Mouse (Mus musculus) right cerebral cortex, postnatal 10 days (tissue): ENCODE measurements around the gene Lrfn2.

Source experiments
- DNase-seq, 2 experiments: peaks; one replicate each; pipeline ENCODE4 v3.0.0; 2021; ENCODE audit warnings: low spot score in 2 of 2

Gene Lrfn2

DNA sequence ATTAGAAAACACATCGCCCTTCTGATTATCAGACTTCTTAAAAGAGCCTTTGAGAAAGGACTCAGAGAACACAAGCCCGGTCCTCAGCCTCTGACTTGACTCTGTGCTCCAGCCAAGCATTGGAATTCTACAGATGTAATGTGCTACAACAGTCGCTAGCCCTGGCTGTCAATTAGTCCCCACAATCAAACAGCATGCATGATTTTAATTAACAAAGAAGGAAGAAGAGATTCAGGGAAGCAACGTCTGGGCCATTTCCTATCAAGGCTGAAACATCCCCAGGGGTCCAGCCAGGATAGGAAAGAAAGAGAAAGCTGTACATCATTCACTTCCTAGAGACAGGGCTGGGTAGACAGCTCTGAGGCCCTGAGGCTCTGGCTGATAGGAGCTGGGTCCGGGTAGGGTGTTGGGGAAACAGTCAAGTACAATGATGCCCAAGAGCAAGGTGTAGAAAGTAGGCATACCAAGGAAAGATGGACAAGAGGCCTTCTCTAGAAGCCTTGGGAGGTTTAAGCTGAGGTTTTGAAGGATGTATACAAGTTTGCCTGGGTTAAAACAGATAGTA, 101.6 kb downstream of the Lrfn2 start:
- no peak for DNase-seq

DNA sequence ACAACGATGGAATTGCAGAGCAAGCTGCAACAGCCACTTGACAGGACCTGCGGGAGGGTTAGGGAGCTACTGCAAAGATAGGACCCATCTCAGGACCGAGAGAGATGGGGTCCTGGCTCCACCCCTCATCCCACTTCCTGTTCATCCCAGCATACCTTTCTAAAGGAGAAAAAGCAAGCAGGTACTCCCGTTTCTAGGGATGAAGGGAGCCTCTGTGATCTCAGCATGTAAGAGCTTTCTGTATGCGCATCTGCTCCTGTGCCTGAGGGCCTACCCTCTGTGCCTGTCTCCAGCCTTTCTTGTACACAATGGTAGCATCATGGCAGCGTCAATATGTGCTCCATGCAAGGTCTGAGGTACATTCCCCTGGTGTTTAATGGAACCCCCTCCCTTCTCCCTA, 102.9 kb downstream of the Lrfn2 start:
- DNase-seq = no peak

DNA sequence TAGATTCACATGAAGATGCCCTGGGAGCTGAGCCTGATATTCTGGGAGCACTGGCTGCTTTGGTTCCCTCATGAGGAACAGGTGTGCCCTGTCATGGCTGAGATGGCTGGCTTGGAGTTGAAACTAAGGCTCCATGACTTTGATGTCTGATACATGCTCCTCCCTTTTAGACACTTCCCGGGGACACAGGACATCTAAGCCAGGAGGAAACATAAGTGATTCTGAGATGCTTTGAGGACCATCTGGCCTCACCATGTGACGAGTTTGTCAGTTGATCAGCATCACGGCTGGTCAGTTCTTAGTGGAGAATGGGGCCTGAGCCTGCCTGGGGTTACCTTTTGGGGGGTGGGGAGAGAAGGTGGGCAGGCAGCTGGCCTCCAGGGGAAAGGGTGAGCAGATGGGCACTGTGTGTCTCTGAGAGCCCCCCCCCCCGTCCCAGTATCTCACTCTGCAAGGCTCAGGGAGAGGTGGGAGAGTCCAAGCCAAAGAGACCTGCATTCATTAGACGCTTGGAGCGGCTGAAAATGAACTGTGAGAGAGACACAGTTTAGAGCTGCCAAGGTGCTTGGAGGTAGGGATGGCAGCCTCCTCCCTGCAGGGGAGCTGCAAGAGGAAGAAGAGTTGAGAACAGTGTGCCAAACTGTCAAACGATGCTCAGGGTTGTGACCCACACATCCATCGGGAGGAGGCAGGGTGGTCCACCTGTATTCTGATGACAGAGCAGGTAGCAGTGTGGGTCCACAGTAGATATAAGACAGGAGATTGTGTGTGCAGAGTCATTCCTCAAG, 105.2 kb downstream of the Lrfn2 start:
- DNase-seq = no peak

GRCm38 (mm10) chr17:49043806-49044640, 111.8 kb downstream of the Lrfn2 start:
- no peak for DNase-seq

DNA sequence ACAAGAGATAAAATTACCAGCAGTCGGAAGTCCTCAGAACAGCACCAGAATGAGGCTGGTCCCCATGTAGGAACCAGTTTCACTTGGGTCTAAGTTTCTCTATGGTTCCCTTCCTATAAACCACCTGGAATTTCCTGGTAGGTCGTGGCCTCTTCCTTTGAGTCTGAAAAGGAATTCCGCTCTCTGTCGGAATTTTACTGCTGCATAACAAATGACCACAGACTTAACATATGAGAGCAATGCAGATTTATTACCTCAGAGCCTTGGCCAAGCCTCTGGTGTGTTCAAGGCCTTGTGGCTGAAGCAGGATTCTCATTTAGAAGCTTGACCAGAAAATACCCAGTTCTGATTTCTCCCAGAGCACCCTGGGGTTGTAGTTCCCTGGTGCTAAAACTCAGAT, 115.7 kb downstream of the Lrfn2 start:
- DNase-seq = no peak

GRCm38 (mm10) chr17:49051231-49051630, 119.1 kb downstream of the Lrfn2 start:
- DNase-seq = no peak

DNA sequence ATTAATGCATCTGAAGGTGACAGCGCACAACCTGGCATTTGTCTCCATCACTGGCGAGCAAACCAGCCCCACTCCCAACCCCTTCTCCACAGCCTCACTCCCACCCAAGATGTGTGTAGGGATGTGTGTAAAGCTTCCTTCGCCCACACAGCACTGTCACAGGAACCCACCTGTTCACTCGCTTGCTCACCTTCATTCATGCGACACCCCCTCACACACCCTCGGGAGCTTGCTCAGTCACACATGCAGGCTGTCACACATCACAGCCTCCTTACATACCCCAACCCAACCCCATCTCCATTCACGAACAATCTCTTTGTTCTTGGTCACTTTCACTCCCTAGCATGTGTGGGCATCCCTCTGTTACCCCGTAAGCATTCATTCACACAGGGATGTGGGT, 129.0 kb downstream of the Lrfn2 start:
- DNase-seq = no peak

DNA sequence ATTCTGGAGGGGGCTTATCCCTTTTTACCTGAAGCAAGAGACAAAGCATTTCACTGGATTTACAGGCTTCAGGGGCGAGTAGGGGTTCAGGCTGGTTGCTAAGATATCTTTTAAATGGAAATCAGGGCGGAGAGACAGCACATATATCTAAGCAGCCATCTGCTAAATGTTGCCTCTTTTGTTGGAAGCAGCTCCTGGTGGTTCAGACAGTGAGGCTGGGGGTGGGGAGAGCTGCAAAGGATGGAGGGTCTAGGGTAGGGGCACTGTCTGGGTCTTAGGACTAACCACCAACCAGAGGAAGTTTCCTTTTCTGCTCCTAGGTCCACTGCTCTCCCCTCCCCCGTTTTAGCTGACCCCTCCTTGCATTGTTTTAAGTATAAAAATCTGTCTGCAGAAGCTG, 131.6 kb downstream of the Lrfn2 start:
- DNase-seq = peak; percentile 58 to 60

DNA sequence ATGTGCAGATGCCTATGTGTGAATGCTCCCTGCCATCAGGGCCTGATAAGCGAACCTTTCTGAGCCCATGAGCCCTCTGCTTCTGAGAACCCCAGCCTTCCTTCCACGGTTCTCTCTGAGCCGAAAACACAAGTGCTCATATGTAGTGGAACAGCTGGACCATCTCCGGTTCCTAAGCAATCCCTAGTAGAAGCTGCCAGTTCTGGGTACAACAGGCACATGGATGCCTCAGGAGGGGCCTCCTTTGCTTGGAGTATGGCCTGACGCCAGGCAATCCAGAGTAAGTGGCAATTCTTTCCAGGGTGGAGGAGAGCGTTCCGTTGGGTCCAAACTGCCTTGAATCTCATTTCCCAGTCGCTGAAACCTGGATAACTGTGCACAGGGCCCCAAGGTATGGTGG, 132.3 kb downstream of the Lrfn2 start:
- peak; percentile 85 to 90 for DNase-seq

- no peak for DNase-seq
Measured at GRCm38 (mm10) chr17:49065050-49065449, 132.9 kb downstream of the Lrfn2 start.

- no peak for DNase-seq
Measured at GRCm38 (mm10) chr17:49066748-49067147, 134.6 kb downstream of the Lrfn2 start.

DNA sequence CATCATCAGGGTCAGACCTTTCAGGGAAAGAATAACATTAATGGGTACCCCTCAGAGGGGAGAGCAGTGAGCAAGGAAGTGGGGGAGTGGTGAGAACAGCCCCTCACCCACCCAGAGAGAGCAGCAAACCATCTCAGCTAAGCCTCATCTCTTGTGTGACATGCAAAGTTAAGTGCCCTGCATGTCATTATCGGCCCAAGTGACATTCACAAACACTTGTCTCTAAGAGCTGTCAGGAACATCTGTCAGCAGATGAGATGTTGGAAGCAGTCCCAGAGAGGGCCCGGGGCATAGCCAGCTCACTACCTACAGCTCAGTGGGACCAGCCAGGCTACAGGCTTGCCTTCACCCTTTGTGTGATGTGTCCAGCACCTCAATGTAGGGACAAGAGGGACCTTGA, 146.0 kb downstream of the Lrfn2 start:
- DNase-seq = no peak

GRCm38 (mm10) chr17:49079647-49080046, 147.5 kb downstream of the Lrfn2 start:
- no peak for DNase-seq

GRCm38 (mm10) chr17:49083594-49084380, 151.6 kb downstream of the Lrfn2 start:
- DNase-seq = peak; percentile 84 to 93

DNA sequence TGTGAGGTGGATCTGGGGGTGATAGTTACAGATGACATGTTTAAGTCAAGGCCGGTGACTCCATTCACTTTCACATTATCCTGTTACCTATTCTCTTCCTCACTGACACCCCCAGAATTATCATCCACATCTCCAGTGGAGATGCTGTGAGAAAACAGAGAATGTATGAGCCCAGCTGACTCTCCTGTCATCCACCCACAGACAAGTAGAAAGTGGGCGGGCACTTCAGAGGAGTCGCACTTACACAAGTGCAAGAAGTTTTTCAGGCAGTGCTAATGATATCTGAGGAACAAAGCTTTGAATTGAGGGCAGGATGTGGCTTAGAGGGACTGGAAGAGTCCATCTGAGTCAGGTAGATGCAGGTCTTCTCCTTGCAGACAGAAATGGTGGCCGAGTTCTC, 152.9 kb downstream of the Lrfn2 start:
- no peak for DNase-seq

DNA sequence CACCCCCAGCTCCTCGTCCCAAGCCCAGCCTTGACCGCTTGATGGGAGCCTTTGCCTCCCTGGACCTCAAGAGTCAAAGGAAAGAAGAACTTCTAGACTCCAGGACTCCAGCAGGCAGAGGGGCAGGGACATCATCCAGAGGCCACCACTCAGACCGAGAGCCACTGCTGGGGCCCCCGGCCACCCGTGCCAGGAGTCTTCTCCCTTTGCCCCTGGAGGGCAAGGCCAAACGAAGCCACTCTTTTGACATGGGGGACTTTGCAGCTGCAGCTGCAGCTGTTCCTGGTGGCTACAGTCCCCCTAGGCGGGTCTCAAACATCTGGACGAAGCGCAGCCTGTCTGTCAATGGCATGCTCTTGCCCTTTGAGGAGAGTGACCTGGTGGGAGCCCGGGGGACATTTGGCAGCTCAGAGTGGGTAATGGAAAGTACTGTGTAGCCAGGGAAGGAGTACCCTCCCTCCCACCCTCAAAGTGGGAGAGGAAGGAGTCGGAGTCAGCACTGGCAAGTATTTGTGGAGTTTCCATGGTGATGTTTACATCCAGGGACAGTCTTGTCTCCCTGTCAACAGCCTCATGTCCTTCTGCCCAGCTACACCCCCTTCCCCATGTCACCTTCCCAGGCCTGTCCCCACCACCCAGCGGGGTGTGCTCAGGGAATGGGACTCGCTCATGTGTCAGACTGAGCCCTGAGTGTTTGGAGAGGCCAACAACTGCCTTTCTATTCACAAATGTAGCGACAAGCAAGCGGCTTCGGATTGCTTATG, 164.8 kb downstream of the Lrfn2 start:
- DNase-seq = no peak

DNA sequence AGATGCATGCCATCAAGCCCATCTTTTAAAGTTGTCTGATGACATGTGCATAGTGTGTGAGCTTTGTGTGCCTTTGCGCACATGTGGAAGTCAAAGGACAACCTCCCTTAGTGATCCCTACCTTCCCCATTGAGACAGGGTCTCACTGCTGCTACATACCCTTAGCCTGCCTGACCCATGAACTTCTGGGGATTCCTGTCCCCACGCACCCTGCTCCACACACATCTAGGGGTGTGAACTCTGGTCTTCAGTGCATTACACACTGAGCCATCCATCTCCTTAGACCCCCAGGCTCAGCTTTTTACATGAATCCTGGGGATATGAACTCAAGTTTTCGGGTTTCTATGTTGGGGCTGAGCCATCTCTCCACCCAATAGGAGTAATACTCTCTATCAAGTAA, 179.2 kb downstream of the Lrfn2 start:
- DNase-seq = no peak

DNA sequence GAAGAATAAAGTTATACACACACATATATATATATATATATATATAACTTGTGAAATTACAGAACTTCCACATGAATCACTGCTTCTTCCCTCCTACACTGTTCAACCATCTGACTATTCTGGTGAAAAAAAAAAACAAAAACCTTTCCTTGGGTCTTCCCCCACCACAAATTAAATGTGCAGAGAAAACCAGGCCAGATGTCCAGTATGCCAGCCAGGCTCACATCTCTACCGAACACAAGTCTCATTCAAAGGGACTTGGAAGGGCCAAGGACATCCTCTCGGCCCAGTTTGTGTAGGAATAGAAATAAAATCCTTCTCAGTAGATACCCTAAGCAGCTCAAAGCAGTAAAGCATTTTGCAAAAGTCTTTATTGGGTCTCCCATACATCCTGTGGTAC, 179.7 kb downstream of the Lrfn2 start:
- DNase-seq = no peak

DNA sequence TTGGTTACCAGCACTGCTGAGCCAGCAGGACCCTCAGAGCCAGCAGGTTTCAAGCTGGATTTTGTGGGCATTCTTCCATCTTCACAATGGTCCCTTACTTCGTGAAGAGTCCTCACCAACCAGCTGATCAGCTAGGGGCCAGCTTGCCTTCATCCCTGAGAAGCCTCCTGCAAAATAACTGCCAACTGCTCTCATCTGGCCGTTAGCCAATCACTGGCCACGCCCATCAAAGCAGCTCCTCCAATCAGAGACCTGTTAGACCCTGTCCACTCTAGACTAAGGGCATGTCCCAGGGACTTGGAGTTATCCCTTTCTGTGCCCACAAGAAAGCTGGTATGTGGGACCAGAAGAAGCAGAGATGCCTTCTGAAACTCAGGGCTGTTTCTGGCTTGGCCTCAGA, 181.2 kb downstream of the Lrfn2 start:
- no peak for DNase-seq

GRCm38 (mm10) chr17:49124166-49124565, 192.0 kb downstream of the Lrfn2 start:
- no peak for DNase-seq

DNA sequence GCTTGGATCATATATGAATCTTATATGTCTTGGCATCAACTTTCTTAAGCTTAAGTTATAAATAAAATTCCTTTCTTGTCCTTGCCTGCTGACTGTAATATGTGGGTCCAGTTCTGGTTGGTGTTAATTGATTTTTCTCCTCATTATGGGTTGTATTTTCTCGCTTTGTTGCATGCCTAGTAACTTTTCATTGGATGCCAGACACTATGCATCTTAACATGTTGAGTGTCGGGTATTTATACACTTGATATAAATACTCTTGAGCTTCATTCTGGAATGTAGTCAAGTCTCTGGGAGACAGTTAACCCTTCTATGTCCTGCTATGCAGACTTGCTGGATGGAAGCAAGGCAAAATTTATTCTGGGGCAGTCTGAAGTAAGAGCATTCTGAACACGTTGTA, 192.5 kb downstream of the Lrfn2 start:
- no peak for DNase-seq
